Mouse (Mus musculus): ENCODE measurements around the gene Auts2. TPM values are rescaled to one million over a fixed set of nuclear protein-coding genes. Genes with fewer than 3 reads are reported as not detected.

The Auts2 gene
- polyA plus RNA-seq, 1 experiment from 2014 or later = 70.9 TPM

GRCm38 (mm10) chr5:132163960-132164359 is 379.2 kb downstream of the Auts2 start:
- Histone ChIP-seq H3K4me2 (no peak overlapping the region), H3K9me3 (no peaks in the 10 kb centered on the region), H3K9ac (no peak overlapping the region), H3K27ac (no peak overlapping the region), H3K36me3 (replicated peaks) (no peaks in the 10 kb centered on the region), H3K4me3 (no peak overlapping the region), H3K4me1 (peaks cover 18% of the 10 kb centered on the region), H3K27me3 (replicated peaks) (no peaks in the 10 kb centered on the region)
- WGBS = 88% methylated on average over 10 of the region's 10 CpGs
- no peak for ATAC-seq (replicated peaks)

GRCm38 (mm10) chr5:132162206-132162533 is 381.0 kb downstream of the Auts2 start:
- Histone ChIP-seq H3K36me3 (replicated peaks) (no peaks in the 10 kb centered on the region), H3K27me3 (replicated peaks) (no peaks in the 10 kb centered on the region), H3K9ac (no peak overlapping the region), H3K4me1 (peaks cover 18% of the 10 kb centered on the region), H3K27ac (0 out of 2 replicates have a peak overlapping the region, but pooled peaks have one; percentile 5), H3K4me2 (no peak overlapping the region), H3K4me3 (no peak overlapping the region), H3K9me3 (no peaks in the 10 kb centered on the region)
- 45% methylated on average over 4 of the region's 4 CpGs for WGBS
- no peak for ATAC-seq (replicated peaks)

- ATAC-seq (replicated peaks) = 0 out of 2 replicates have a peak, but pooled peaks have one; percentile 17
- H3K27me3 ChIP-seq (replicated peaks) = no peaks in the 10 kb centered on the region
- H3K4me3 ChIP-seq = no peak overlapping the region
- no peak overlapping the region for H3K4me2 ChIP-seq
- H3K9me3 ChIP-seq = no peaks in the 10 kb centered on the region
- no peak overlapping the region for H3K9ac ChIP-seq
- 40% methylated on average over 9 of the region's 9 CpGs for WGBS
- no peaks in the 10 kb centered on the region for H3K36me3 ChIP-seq (replicated peaks)
- H3K4me1 ChIP-seq = peaks cover 18% of the 10 kb centered on the region
- peak overlapping the region; percentile 56; the same call in 1 of the 2 replicates for H3K27ac ChIP-seq
Measured at GRCm38 (mm10) chr5:132161338-132162205, 381.6 kb downstream of the Auts2 start.

- no peak for ATAC-seq (replicated peaks)
- 94% methylated on average over 4 of the region's 4 CpGs for WGBS
Measured at GRCm38 (mm10) chr5:132144181-132144580, 399.0 kb downstream of the Auts2 start.

GRCm38 (mm10) chr5:132140816-132141215 is 402.3 kb downstream of the Auts2 start:
- WGBS = 73% methylated on average over 4 of the region's 4 CpGs
- Histone ChIP-seq H3K4me1 (peaks cover 9% of the 10 kb centered on the region; the same call in 1 of the 2 replicates), H3K9me3 (no peaks in the 10 kb centered on the region), H3K27ac (no peak overlapping the region), H3K4me2 (no peak overlapping the region), H3K36me3 (replicated peaks) (no peaks in the 10 kb centered on the region), H3K27me3 (replicated peaks) (no peaks in the 10 kb centered on the region), H3K9ac (no peak overlapping the region), H3K4me3 (no peak overlapping the region)
- ATAC-seq (replicated peaks) = no peak

More at GRCm38 (mm10) chr5:132144181-132144580, 399.0 kb downstream of the Auts2 start:
- Histone ChIP-seq H3K9me3 (no peaks in the 10 kb centered on the region), H3K4me2 (no peak overlapping the region), H3K9ac (no peak overlapping the region), H3K27ac (no peak overlapping the region), H3K36me3 (replicated peaks) (no peaks in the 10 kb centered on the region), H3K27me3 (replicated peaks) (no peaks in the 10 kb centered on the region), H3K4me3 (no peak overlapping the region), H3K4me1 (0 out of 2 replicates have a peak, but pooled peaks cover 3% of the 10 kb centered on the region)

- Histone ChIP-seq H3K4me3 (no peak overlapping the region), H3K4me1 (peaks cover 10% of the 10 kb centered on the region; the same call in 1 of the 2 replicates), H3K4me2 (no peak overlapping the region), H3K9ac (no peak overlapping the region), H3K27me3 (replicated peaks) (no peaks in the 10 kb centered on the region), H3K36me3 (replicated peaks) (no peaks in the 10 kb centered on the region), H3K9me3 (no peaks in the 10 kb centered on the region), H3K27ac (no peak overlapping the region)
- 55% methylated on average over 7 of the region's 7 CpGs for WGBS
- no peak for ATAC-seq (replicated peaks)
Measured at GRCm38 (mm10) chr5:132135941-132136663, 407.0 kb downstream of the Auts2 start.

- ATAC-seq (replicated peaks) = no peak
- Histone ChIP-seq H3K4me1 (peaks cover 17% of the 10 kb centered on the region; the same call in 1 of the 2 replicates), H3K27ac (no peak overlapping the region), H3K36me3 (replicated peaks) (no peaks in the 10 kb centered on the region), H3K27me3 (replicated peaks) (no peaks in the 10 kb centered on the region), H3K4me2 (no peak overlapping the region), H3K9ac (no peak overlapping the region), H3K9me3 (no peaks in the 10 kb centered on the region), H3K4me3 (no peak overlapping the region)
- WGBS = 94% methylated on average over 3 of the region's 3 CpGs
Measured at GRCm38 (mm10) chr5:132131948-132132347, 411.2 kb downstream of the Auts2 start.

GRCm38 (mm10) chr5:132130577-132130976 is 412.6 kb downstream of the Auts2 start:
- ATAC-seq (replicated peaks) = no peak
- Histone ChIP-seq H3K9me3 (no peaks in the 10 kb centered on the region), H3K9ac (no peak overlapping the region), H3K4me2 (no peak overlapping the region), H3K27ac (no peak overlapping the region), H3K36me3 (replicated peaks) (no peaks in the 10 kb centered on the region), H3K4me1 (peaks cover 12% of the 10 kb centered on the region; the same call in 1 of the 2 replicates), H3K27me3 (replicated peaks) (no peaks in the 10 kb centered on the region), H3K4me3 (no peak overlapping the region)
- 68% methylated on average over 4 of the region's 4 CpGs for WGBS

- Histone ChIP-seq H3K4me1 (peaks cover 12% of the 10 kb centered on the region; the same call in 1 of the 2 replicates), H3K36me3 (replicated peaks) (no peaks in the 10 kb centered on the region), H3K4me3 (no peak overlapping the region), H3K9ac (no peak overlapping the region), H3K4me2 (no peak overlapping the region), H3K27ac (no peak overlapping the region), H3K9me3 (no peaks in the 10 kb centered on the region), H3K27me3 (replicated peaks) (no peaks in the 10 kb centered on the region)
- 59% methylated on average over 12 of the region's 12 CpGs for WGBS
- ATAC-seq (replicated peaks) = no peak
Measured at GRCm38 (mm10) chr5:132126626-132127025, 416.5 kb downstream of the Auts2 start.

GRCm38 (mm10) chr5:132115631-132116030 is 427.5 kb downstream of the Auts2 start:
- no peak overlapping the region for H3K9ac ChIP-seq
- H3K27ac ChIP-seq = no peak overlapping the region
- WGBS = 72% methylated on average over 3 of the region's 3 CpGs

GRCm38 (mm10) chr5:132114561-132115301 is 428.4 kb downstream of the Auts2 start:
- no peaks in the 10 kb centered on the region for H3K9me3 ChIP-seq
- no peaks in the 10 kb centered on the region for H3K27me3 ChIP-seq (replicated peaks)
- H3K27ac ChIP-seq = no peak overlapping the region
- no peak overlapping the region for H3K4me3 ChIP-seq
- no peak overlapping the region for H3K9ac ChIP-seq
- no peak overlapping the region for H3K4me2 ChIP-seq
- 75% methylated on average over 8 of the region's 8 CpGs for WGBS
- H3K36me3 ChIP-seq (replicated peaks) = no peaks in the 10 kb centered on the region
- H3K4me1 ChIP-seq = peaks cover 6% of the 10 kb centered on the region
- ATAC-seq (replicated peaks) = no peak

More at GRCm38 (mm10) chr5:132115631-132116030, 427.5 kb downstream of the Auts2 start:
- Histone ChIP-seq H3K4me2 (no peak overlapping the region), H3K4me1 (peaks cover 6% of the 10 kb centered on the region), H3K27me3 (replicated peaks) (no peaks in the 10 kb centered on the region), H3K36me3 (replicated peaks) (no peaks in the 10 kb centered on the region), H3K4me3 (no peak overlapping the region), H3K9me3 (no peaks in the 10 kb centered on the region)
- ATAC-seq (replicated peaks) = no peak

GRCm38 (mm10) chr5:132113480-132113879 is 429.7 kb downstream of the Auts2 start:
- 56% methylated on average over 7 of the region's 7 CpGs for WGBS
- no peak overlapping the region for H3K4me2 ChIP-seq
- H3K4me1 ChIP-seq = peaks cover 6% of the 10 kb centered on the region
- ATAC-seq (replicated peaks) = 0 out of 2 replicates have a peak, but pooled peaks have one; percentile 27
- H3K9ac ChIP-seq = no peak overlapping the region
- H3K27ac ChIP-seq = 0 out of 2 replicates have a peak overlapping the region, but pooled peaks have one; percentile 38
- H3K36me3 ChIP-seq (replicated peaks) = no peaks in the 10 kb centered on the region
- no peak overlapping the region for H3K4me3 ChIP-seq
- no peaks in the 10 kb centered on the region for H3K9me3 ChIP-seq
- no peaks in the 10 kb centered on the region for H3K27me3 ChIP-seq (replicated peaks)
